Mouse (Mus musculus): ENCODE measurements around the gene Kcnd3. TPM values are rescaled to one million over a fixed set of nuclear protein-coding genes. Genes with fewer than 3 reads are reported as not detected.

The Kcnd3 gene
- polyA plus RNA-seq, 1 experiment from 2014 or later: 0.02 TPM

- no peak for ATAC-seq
These were observed 126.2 kb downstream of the Kcnd3 start for GRCm38 (mm10) chr3:105578320-105578719.

GRCm38 (mm10) chr3:105581119-105581518 lies 129.0 kb downstream of the Kcnd3 start:
- Histone ChIP-seq H3K9me3 (ENCODE audit: low read length) (no peaks in the 10 kb centered on the region), H3K36me3 (replicated peaks; ENCODE audit: insufficient read depth, low read length) (no peaks in the 10 kb centered on the region), H3K9ac (replicated peaks) (no peak overlapping the region), H3K4me1 (ENCODE audit: insufficient read depth) (no peaks in the 10 kb centered on the region), H3K27ac (ENCODE audit: low read depth) (no peak overlapping the region), H3K4me3 (ENCODE audit: low read depth, low read length) (no peak overlapping the region), H3K27me3 (ENCODE audit: insufficient read depth, low read length) (no peaks in the 10 kb centered on the region), H3K4me2 (ENCODE audit: low read depth, low read length) (no peak overlapping the region)
- TF ChIP-seq EP300 (IDR thresholded peaks at IDR 0.05; ENCODE audit: low read depth) (no peak), CTCF (IDR thresholded peaks at IDR 0.05; ENCODE audit: low read depth) (no peak)
- ATAC-seq: no peak
- DNase-seq: no peak
- WGBS (ENCODE audit: insufficient replicate concordance): 49% methylated on average over 6 of the region's 6 CpGs

More at GRCm38 (mm10) chr3:105578320-105578719, 126.2 kb downstream of the Kcnd3 start:
- no peaks in the 10 kb centered on the region for H3K4me1 ChIP-seq (ENCODE audit: insufficient read depth)
- H3K27me3 ChIP-seq (ENCODE audit: insufficient read depth, low read length): no peaks in the 10 kb centered on the region
- H3K4me3 ChIP-seq (ENCODE audit: low read depth, low read length): no peak overlapping the region
- H3K36me3 ChIP-seq (replicated peaks; ENCODE audit: insufficient read depth, low read length): no peaks in the 10 kb centered on the region
- 72% methylated on average over 3 of the region's 3 CpGs for WGBS (ENCODE audit: insufficient replicate concordance)
- no peak for DNase-seq
- H3K9me3 ChIP-seq (ENCODE audit: low read length): no peaks in the 10 kb centered on the region
- H3K4me2 ChIP-seq (ENCODE audit: low read depth, low read length): no peak overlapping the region
- H3K27ac ChIP-seq (ENCODE audit: low read depth): no peak overlapping the region
- TF ChIP-seq CTCF (IDR thresholded peaks at IDR 0.05; ENCODE audit: low read depth): no peak
- TF ChIP-seq EP300 (IDR thresholded peaks at IDR 0.05; ENCODE audit: low read depth): no peak
- H3K9ac ChIP-seq (replicated peaks): no peak overlapping the region

GRCm38 (mm10) chr3:105585734-105586159 lies 133.6 kb downstream of the Kcnd3 start:
- TF ChIP-seq CTCF (IDR thresholded peaks at IDR 0.05; ENCODE audit: low read depth) (no peak), EP300 (IDR thresholded peaks at IDR 0.05; ENCODE audit: low read depth) (no peak)
- Histone ChIP-seq H3K4me1 (ENCODE audit: insufficient read depth) (no peaks in the 10 kb centered on the region), H3K36me3 (replicated peaks; ENCODE audit: insufficient read depth, low read length) (no peaks in the 10 kb centered on the region), H3K9me3 (ENCODE audit: low read length) (no peaks in the 10 kb centered on the region), H3K4me3 (ENCODE audit: low read depth, low read length) (no peak overlapping the region), H3K9ac (replicated peaks) (no peak overlapping the region), H3K4me2 (ENCODE audit: low read depth, low read length) (no peak overlapping the region), H3K27ac (ENCODE audit: low read depth) (no peak overlapping the region), H3K27me3 (ENCODE audit: insufficient read depth, low read length) (no peaks in the 10 kb centered on the region)
- no peak for DNase-seq
- 35% methylated on average over 4 of the region's 4 CpGs for WGBS (ENCODE audit: insufficient replicate concordance)
- no peak for ATAC-seq

- no peak for DNase-seq
- Histone ChIP-seq H3K4me2 (ENCODE audit: low read depth, low read length) (no peak overlapping the region), H3K9ac (replicated peaks) (no peak overlapping the region), H3K9me3 (ENCODE audit: low read length) (no peaks in the 10 kb centered on the region), H3K4me1 (ENCODE audit: insufficient read depth) (no peaks in the 10 kb centered on the region), H3K36me3 (replicated peaks; ENCODE audit: insufficient read depth, low read length) (no peaks in the 10 kb centered on the region), H3K27ac (ENCODE audit: low read depth) (no peak overlapping the region), H3K27me3 (ENCODE audit: insufficient read depth, low read length) (no peaks in the 10 kb centered on the region), H3K4me3 (ENCODE audit: low read depth, low read length) (no peak overlapping the region)
- TF ChIP-seq CTCF (IDR thresholded peaks at IDR 0.05; ENCODE audit: low read depth) (no peak), EP300 (IDR thresholded peaks at IDR 0.05; ENCODE audit: low read depth) (no peak)
- 78% methylated on average over 15 of the region's 15 CpGs for WGBS (ENCODE audit: insufficient replicate concordance)
- ATAC-seq: no peak
These were observed 138.0 kb downstream of the Kcnd3 start for GRCm38 (mm10) chr3:105590056-105590672.

GRCm38 (mm10) chr3:105591766-105592165 lies 139.6 kb downstream of the Kcnd3 start:
- Histone ChIP-seq H3K4me2 (ENCODE audit: low read depth, low read length) (no peak overlapping the region), H3K9ac (replicated peaks) (no peak overlapping the region), H3K27ac (ENCODE audit: low read depth) (no peak overlapping the region), H3K36me3 (replicated peaks; ENCODE audit: insufficient read depth, low read length) (no peaks in the 10 kb centered on the region), H3K9me3 (ENCODE audit: low read length) (no peaks in the 10 kb centered on the region), H3K4me3 (ENCODE audit: low read depth, low read length) (no peak overlapping the region), H3K27me3 (ENCODE audit: insufficient read depth, low read length) (no peaks in the 10 kb centered on the region), H3K4me1 (ENCODE audit: insufficient read depth) (no peaks in the 10 kb centered on the region)
- ATAC-seq (no peak), DNase-seq (no peak)
- no peak for TF ChIP-seq CTCF (IDR thresholded peaks at IDR 0.05; ENCODE audit: low read depth)
- TF ChIP-seq EP300 (IDR thresholded peaks at IDR 0.05; ENCODE audit: low read depth): no peak
- WGBS (ENCODE audit: insufficient replicate concordance): 81% methylated on average over 1 of the region's 1 CpGs

- no peak for ATAC-seq
- WGBS (ENCODE audit: insufficient replicate concordance): 63% methylated on average over 2 of the region's 2 CpGs
- no peaks in the 10 kb centered on the region for H3K4me1 ChIP-seq (ENCODE audit: insufficient read depth)
These were observed 140.1 kb downstream of the Kcnd3 start for GRCm38 (mm10) chr3:105592246-105592645.

More at GRCm38 (mm10) chr3:105592246-105592645, 140.1 kb downstream of the Kcnd3 start:
- Histone ChIP-seq H3K27ac (ENCODE audit: low read depth) (no peak overlapping the region), H3K4me2 (ENCODE audit: low read depth, low read length) (no peak overlapping the region), H3K9me3 (ENCODE audit: low read length) (no peaks in the 10 kb centered on the region), H3K36me3 (replicated peaks; ENCODE audit: insufficient read depth, low read length) (no peaks in the 10 kb centered on the region), H3K4me3 (ENCODE audit: low read depth, low read length) (no peak overlapping the region), H3K9ac (replicated peaks) (no peak overlapping the region), H3K27me3 (ENCODE audit: insufficient read depth, low read length) (no peaks in the 10 kb centered on the region)
- no peak for DNase-seq
- TF ChIP-seq EP300 (IDR thresholded peaks at IDR 0.05; ENCODE audit: low read depth) (no peak), CTCF (IDR thresholded peaks at IDR 0.05; ENCODE audit: low read depth) (no peak)

Data from liver, postnatal 0 days (tissue).